Mouse (Mus musculus): Measurements from ENCODE around the gene Itsn1.

The Itsn1 gene

DNA sequence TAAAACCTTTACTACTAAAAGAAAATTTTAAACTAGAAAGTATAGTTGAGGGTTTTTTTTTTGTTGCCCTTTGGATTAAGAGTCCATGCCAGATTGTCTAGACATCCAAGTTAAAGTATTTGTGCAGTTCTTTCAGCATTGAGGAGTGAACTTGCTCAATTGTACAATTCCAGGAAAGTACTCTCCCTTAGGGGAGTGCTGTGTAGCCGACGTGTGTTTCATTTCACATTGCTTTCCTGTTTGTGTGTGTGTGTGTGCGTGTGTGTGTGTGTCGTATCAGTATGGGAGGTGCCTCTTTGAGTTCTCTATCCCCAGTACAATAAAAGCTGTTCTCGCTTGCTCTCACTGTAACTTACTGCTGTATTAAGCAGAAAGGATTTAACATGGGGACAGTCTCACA, 100.0 kb downstream of the Itsn1 start:
- Histone ChIP-seq H3K4me1 (replicated peaks; ENCODE audit: low read depth, low read length) (peaks cover 47% of the 10 kb centered on the region), H3K27me3 (ENCODE audit: insufficient read depth, low read length) (no peaks in the 10 kb centered on the region), H3K36me3 (ENCODE audit: insufficient read depth, low read length) (peaks cover 37% of the 10 kb centered on the region), H3K4me3 (replicated peaks; ENCODE audit: low read length) (no peak overlapping the region), H3K9me3 (ENCODE audit: low read length) (no peaks in the 10 kb centered on the region)
- TF ChIP-seq POU5F1 (IDR thresholded peaks at IDR 0.05; ENCODE audit: borderline replicate concordance, low read length) (no peak), NANOG (IDR thresholded peaks at IDR 0.05; ENCODE audit: borderline replicate concordance, low read length) (no peak)

DNA sequence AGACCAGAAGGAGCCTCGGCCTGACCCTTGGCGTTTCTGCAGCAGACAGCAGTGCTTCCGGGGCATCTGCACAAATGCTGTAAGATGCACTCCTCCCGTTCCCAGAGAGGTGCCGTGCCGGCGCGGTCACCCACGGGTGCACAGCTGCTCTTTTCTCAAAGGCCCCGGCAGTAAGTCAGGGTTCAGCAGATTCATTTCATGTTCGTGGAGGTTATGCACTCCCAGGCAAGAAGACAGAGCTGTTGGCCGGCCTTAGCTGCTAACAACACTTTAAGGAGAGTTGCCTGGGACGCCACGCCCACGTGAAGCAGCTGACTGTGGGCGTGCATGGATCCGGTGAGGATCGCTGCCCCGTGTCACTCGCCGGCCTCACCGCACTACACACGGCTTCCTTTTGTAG, 101.2 kb downstream of the Itsn1 start:
- Histone ChIP-seq H3K36me3 (ENCODE audit: insufficient read depth, low read length) (peaks cover 37% of the 10 kb centered on the region), H3K4me3 (replicated peaks; ENCODE audit: low read length) (0 out of 2 replicates have a peak overlapping the region, but pooled peaks have one; percentile 15), H3K4me1 (replicated peaks; ENCODE audit: low read depth, low read length) (peaks cover 47% of the 10 kb centered on the region), H3K9me3 (ENCODE audit: low read length) (no peaks in the 10 kb centered on the region), H3K27me3 (ENCODE audit: insufficient read depth, low read length) (no peaks in the 10 kb centered on the region)
- TF ChIP-seq POU5F1 (IDR thresholded peaks at IDR 0.05; ENCODE audit: borderline replicate concordance, low read length) (no peak), NANOG (IDR thresholded peaks at IDR 0.05; ENCODE audit: borderline replicate concordance, low read length) (no peak), CTCF (conservative IDR thresholded peaks at IDR 0.05; ENCODE audit: low read length) (no peak)

DNA sequence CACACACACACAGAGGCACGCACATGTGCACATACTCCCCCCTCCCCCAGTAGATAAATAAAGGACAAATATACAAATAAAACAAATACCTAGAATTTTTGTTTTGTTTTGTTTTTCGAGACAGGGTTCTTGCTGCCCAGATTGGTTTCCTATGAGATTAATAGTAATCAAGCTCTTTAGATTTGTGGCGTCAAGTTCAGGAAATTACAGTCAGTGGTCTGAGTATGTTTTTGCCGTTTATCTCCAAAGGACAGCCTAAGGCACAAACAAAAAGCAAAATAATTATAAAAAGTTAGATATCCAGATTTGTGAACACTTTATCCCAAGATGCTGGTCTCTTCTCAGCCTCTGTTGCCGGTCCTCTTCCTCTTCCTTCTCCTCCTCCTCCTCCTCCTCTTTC, 104.0 kb downstream of the Itsn1 start:
- no peak overlapping the region for H3K4me3 ChIP-seq (replicated peaks; ENCODE audit: low read length)
- H3K9me3 ChIP-seq (ENCODE audit: low read length), result no peaks in the 10 kb centered on the region
- H3K36me3 ChIP-seq (ENCODE audit: insufficient read depth, low read length), result peaks cover 36% of the 10 kb centered on the region
- peaks cover 51% of the 10 kb centered on the region for H3K4me1 ChIP-seq (replicated peaks; ENCODE audit: low read depth, low read length)
- no peaks in the 10 kb centered on the region for H3K27me3 ChIP-seq (ENCODE audit: insufficient read depth, low read length)
- no peak for TF ChIP-seq CTCF (conservative IDR thresholded peaks at IDR 0.05; ENCODE audit: low read length)
- TF ChIP-seq POU5F1 (IDR thresholded peaks at IDR 0.05; ENCODE audit: borderline replicate concordance, low read length), result no peak
- no peak for TF ChIP-seq NANOG (IDR thresholded peaks at IDR 0.05; ENCODE audit: borderline replicate concordance, low read length)

DNA sequence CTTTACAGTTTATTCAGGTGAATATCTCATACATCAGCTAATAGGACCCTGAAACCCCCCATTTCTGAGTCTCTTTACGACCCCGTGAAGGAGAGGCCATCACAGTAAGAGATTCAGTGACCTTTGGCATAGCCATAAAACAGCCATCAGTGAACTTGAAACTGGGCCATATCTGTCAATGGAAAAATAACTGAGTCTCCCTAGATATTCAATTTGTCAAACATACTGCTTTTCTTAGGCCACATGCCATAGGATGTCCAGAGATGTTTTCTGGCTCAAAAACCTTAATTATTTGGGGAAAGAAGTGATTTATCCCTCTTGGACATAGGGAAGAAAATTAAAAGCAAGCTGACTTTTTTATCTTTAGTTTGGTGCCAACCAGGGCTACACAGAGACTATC, 104.5 kb downstream of the Itsn1 start:
- H3K27me3 ChIP-seq (ENCODE audit: insufficient read depth, low read length), result no peaks in the 10 kb centered on the region
- H3K4me3 ChIP-seq (replicated peaks; ENCODE audit: low read length), result no peak overlapping the region
- H3K9me3 ChIP-seq (ENCODE audit: low read length), result no peaks in the 10 kb centered on the region
- H3K4me1 ChIP-seq (replicated peaks; ENCODE audit: low read depth, low read length), result peaks cover 51% of the 10 kb centered on the region
- H3K36me3 ChIP-seq (ENCODE audit: insufficient read depth, low read length), result peaks cover 32% of the 10 kb centered on the region
- no peak for TF ChIP-seq NANOG (IDR thresholded peaks at IDR 0.05; ENCODE audit: borderline replicate concordance, low read length)
- TF ChIP-seq CTCF (conservative IDR thresholded peaks at IDR 0.05; ENCODE audit: low read length), result no peak
- no peak for TF ChIP-seq POU5F1 (IDR thresholded peaks at IDR 0.05; ENCODE audit: borderline replicate concordance, low read length)

DNA sequence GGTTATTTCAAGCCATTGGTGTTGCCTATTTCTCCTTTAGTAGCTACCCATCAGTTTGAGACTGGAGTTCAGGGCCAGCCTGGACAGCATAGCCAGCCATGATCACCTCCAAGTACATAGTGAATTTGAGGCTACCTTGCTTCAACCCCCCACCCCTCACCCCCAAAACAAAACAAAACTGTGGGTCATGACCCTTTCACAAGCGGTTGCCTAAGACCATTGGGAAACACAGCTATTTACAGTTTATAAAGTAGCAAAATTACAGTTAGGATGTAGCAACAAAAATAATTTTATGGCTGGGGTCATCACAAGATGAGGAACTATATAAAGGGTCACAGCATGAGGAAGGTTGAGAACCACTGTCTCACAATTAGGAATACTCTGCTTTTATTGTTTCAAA, 104.9 kb downstream of the Itsn1 start:
- no peak for TF ChIP-seq CTCF (conservative IDR thresholded peaks at IDR 0.05; ENCODE audit: low read length)
- TF ChIP-seq NANOG (IDR thresholded peaks at IDR 0.05; ENCODE audit: borderline replicate concordance, low read length), result no peak
- no peak for TF ChIP-seq POU5F1 (IDR thresholded peaks at IDR 0.05; ENCODE audit: borderline replicate concordance, low read length)
- no peaks in the 10 kb centered on the region for H3K9me3 ChIP-seq (ENCODE audit: low read length)
- no peaks in the 10 kb centered on the region for H3K27me3 ChIP-seq (ENCODE audit: insufficient read depth, low read length)
- no peak overlapping the region for H3K4me3 ChIP-seq (replicated peaks; ENCODE audit: low read length)
- H3K36me3 ChIP-seq (ENCODE audit: insufficient read depth, low read length), result peaks cover 29% of the 10 kb centered on the region
- H3K4me1 ChIP-seq (replicated peaks; ENCODE audit: low read depth, low read length), result peaks cover 52% of the 10 kb centered on the region

DNA sequence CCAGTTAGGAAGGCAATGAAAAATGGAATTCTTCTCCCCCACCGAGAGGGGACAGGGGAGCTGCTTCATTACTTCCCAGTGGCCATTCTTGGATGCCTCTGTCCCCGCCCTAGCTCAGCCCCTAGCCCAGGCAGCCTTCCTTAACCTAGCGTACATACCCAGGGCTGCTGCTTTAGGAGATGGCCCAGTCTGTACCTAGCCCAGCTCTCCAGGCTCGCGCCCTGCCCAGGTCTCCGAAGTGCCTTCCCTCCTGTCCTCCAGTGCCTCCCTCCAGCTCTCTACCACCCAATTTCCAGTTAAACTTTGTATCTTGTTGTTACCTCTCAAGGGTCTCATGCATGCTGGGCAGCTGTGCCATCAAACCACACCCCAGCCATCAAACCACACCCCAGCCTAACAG, 106.7 kb downstream of the Itsn1 start:
- no peaks in the 10 kb centered on the region for H3K9me3 ChIP-seq (ENCODE audit: low read length)
- no peak overlapping the region for H3K4me3 ChIP-seq (replicated peaks; ENCODE audit: low read length)
- peaks cover 12% of the 10 kb centered on the region; the same call in 1 of the 2 replicates for H3K36me3 ChIP-seq (ENCODE audit: insufficient read depth, low read length)
- no peaks in the 10 kb centered on the region for H3K27me3 ChIP-seq (ENCODE audit: insufficient read depth, low read length)
- TF ChIP-seq POU5F1 (IDR thresholded peaks at IDR 0.05; ENCODE audit: borderline replicate concordance, low read length) (no peak), CTCF (conservative IDR thresholded peaks at IDR 0.05; ENCODE audit: low read length) (no peak), NANOG (IDR thresholded peaks at IDR 0.05; ENCODE audit: borderline replicate concordance, low read length) (no peak)
- peaks cover 55% of the 10 kb centered on the region for H3K4me1 ChIP-seq (replicated peaks; ENCODE audit: low read depth, low read length)

DNA sequence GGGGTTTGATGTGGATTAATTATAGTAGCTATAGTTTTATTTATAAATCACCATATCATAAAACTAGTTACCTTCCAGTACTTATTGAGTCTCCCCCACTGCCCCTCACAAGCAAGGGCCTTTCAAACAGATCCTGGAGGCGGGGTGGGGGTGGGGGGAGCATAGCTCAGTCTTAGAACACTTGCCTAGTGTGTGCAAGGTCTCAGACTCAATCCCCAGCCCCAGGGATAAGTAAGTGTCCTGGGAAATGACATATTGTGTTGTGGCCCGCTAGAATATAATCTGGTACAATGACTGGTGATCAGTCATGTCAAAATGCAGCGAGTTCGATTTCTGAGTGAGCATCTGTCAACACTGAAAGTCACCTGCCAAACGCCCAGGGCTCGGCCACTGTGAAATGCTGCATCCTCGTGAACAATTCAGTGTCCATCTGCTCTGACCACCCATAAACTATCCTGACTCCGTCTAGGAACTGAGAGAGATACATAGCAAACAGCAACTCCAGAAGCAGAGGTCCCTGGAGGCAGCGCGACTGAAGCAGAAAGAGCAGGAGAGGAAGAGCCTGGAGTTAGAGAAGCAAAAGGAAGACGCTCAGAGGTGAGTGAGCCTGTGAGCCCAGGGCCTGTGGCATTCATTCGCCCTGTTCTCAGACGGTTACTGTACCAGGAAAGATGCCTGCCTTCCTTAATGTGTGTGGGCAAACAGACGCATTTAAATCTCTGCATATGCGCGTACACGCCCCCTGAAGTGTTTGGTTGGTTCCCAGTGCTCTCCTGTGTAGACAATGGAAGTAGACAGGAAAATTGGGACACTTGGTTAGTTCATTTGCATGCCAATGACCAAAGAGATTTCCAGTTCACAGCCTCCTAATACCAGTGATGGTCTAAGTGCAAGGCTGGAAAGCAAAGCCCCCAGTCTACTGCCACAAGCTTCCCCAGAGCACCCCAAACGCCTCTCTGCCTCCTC, 107.8 kb downstream of the Itsn1 start:
- no peaks in the 10 kb centered on the region for H3K27me3 ChIP-seq (ENCODE audit: insufficient read depth, low read length)
- H3K4me1 ChIP-seq (replicated peaks; ENCODE audit: low read depth, low read length), result peaks cover 64% of the 10 kb centered on the region
- H3K9me3 ChIP-seq (ENCODE audit: low read length), result no peaks in the 10 kb centered on the region
- peak; percentile 32; the same call in 1 of the 2 replicates for TF ChIP-seq POU5F1 (IDR thresholded peaks at IDR 0.05; ENCODE audit: borderline replicate concordance, low read length)
- no peak for TF ChIP-seq CTCF (conservative IDR thresholded peaks at IDR 0.05; ENCODE audit: low read length)
- TF ChIP-seq NANOG (IDR thresholded peaks at IDR 0.05; ENCODE audit: borderline replicate concordance, low read length), result no peak
- H3K4me3 ChIP-seq (replicated peaks; ENCODE audit: low read length), result peak overlapping the region; percentile 23; the same call in 1 of the 2 replicates
- 0 out of 2 replicates have a peak, but pooled peaks cover 5% of the 10 kb centered on the region for H3K36me3 ChIP-seq (ENCODE audit: insufficient read depth, low read length)

DNA sequence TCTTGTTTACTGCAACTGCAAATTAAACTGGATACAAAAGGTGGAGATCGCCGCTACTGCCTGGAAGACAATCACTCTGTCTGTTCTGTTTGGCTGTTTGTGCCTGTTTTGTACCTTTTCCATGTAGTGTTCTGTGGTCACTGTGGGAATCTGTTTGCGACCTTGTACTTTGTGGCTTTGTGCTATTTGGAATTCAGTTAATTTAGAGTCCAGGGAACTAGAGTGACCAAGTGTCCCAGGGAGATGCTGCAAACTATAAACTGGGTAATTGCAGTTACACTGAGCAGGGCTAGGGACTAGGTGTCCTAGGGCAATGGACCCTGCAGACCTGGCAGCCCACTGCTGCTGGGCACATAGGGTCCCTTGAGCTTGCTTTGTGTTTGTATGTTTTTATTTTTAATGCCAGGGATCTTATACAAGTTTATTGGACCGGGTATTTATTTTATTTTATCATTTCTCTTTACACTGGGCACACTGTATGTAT, 108.5 kb downstream of the Itsn1 start:
- Histone ChIP-seq H3K4me1 (replicated peaks; ENCODE audit: low read depth, low read length) (peaks cover 64% of the 10 kb centered on the region), H3K9me3 (ENCODE audit: low read length) (no peaks in the 10 kb centered on the region), H3K4me3 (replicated peaks; ENCODE audit: low read length) (peak overlapping the region; percentile 23; the same call in 1 of the 2 replicates), H3K36me3 (ENCODE audit: insufficient read depth, low read length) (0 out of 2 replicates have a peak, but pooled peaks cover 6% of the 10 kb centered on the region), H3K27me3 (ENCODE audit: insufficient read depth, low read length) (no peaks in the 10 kb centered on the region)
- TF ChIP-seq NANOG (IDR thresholded peaks at IDR 0.05; ENCODE audit: borderline replicate concordance, low read length) (no peak), CTCF (conservative IDR thresholded peaks at IDR 0.05; ENCODE audit: low read length) (no peak), POU5F1 (IDR thresholded peaks at IDR 0.05; ENCODE audit: borderline replicate concordance, low read length) (no peak)

Measured in E14TG2a.4 (cell line).